Mouse (Mus musculus) lung, postnatal 14 days (tissue): Measurements from ENCODE around the gene Tcp11x2.
A peak's percentile ranks its signal among the peaks of the same experiment; 100 is the strongest.

Experiments
- DNase-seq: peaks from one replicate; pipeline ENCODE4 v3.0.0; 2021

Gene Tcp11x2

GRCm38 (mm10) chrX:135693633-135694032 is at the start of gene Tcp11x2:
Tcp11x2 (minus strand) TSS chrX:135693790.
- no peak for DNase-seq

DNA sequence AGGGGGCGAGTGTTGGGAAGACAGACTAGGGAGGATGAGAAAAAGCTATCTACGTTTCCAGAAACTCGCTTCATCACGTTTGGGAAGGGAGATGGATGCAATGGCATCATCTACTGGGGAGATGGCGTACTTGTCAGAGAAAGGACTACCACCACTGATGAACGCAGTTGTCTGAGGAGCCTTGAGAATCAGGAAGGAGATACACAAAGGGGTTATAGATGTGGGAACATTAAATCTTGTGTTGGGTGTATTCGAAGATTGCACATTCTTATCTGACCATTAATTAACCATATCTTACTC is 49.4 kb upstream of the Tcp11x2 start:
- peak; percentile 1 for DNase-seq

GRCm38 (mm10) chrX:135742304-135743055 is 48.9 kb upstream of the Tcp11x2 start, which contains the start of the genes Armcx5 and Gprasp1:
Armcx5 (plus strand) TSS chrX:135742733.
Gprasp1 (plus strand) TSS chrX:135742733.
- peak; percentile 86 for DNase-seq

DNA sequence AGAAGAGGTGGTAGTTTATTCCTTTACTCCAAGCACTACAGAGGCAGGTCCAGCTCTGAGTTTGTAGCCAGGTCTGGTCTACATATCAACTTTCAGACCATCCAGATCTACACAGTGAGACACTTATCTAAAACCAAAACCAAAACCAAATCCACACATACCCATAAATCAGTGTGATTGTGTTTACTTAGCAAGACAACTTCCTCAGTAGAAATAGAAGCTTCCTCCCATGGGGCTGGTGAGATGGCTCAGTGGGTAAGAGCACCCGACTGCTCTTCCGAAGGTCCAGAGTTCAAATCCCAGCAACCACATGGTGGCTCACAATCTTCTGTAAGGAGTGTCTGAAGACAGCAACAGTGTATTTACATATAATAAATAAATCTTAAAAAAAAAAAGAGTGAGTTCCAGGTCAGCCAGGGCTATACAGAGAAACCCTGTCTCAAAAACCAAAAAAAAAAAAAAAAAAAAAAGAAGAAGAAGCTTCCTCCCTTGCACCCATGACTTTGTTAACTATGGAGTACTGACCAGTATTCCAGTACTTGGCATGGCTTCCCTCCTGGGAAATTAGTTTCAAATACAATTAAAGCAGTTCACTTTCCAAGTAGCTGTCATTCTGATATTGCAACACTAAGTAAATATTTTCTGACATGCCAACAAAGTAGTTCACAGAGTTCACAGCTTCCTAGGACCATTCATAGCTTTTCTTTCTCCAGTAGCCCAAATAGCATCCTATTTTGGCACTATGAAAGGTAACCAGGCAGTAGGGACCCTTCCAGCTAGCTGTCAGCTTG is 45.3 kb upstream of the Tcp11x2 start:
- DNase-seq, result no peak

DNA sequence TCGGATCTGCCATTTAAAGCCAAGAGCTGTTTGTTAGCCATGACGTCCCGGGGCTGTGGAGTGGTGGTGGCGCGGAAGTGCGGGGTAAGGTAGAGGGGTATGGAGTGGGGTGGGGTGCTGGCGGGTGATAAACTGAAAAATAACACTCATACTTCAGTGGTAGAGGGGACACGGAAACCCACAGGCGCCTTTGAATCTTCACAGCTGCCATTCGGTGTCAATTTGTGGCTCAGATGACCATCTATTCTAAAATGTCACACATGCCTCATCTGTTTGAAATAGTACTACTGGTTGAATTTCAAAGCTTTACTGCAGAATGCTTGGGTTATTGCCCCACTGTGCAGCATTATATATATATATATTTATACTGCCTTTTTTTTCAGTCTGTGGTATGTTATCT is 31.6 kb upstream of the Tcp11x2 start, which contains the start of gene Tmsb15a:
Gene Tmsb15a, minus strand, starts transcription at position 101 of the 400 bp plus-strand sequence.
- no peak for DNase-seq

DNA sequence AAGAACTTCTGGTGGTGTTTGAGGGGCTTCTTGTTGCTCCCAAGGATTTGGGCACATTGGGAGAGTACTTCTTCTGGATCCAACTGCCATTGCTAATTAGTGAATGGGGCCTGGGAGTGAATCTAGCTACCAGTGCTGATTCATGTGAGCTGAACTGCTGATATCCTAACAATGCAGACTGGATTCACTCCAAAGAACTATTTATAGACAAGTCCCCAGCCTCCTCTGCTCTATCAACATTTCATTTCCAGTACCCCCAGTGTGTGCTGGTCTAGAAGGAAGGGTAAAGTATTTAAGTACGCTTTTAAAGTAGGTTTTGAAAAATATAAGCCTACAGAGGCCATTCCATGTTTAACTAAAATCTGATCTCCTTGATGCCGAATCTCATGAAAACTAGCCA is 19.3 kb upstream of the Tcp11x2 start:
- no peak for DNase-seq

DNA sequence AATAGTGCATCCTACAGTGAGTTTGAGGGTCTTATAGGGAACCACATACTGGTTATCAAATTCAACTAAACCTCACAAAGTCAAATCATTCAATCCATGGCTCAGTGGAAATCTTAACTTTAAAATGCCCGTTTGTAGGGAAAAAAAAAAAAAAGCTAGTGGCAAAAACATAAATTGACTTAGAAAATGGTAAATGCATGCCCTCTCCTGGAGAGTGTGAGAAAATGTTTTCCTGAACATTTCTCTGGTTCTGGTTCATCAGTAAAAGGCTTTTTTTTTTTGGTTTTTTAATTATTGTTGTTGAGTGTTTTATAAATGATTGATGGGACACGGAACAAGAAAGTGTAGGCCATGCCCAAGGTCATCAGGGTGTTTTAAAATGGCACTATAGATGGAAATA is 10.8 kb upstream of the Tcp11x2 start:
- no peak for DNase-seq

GRCm38 (mm10) chrX:135703111-135703510 is 9.5 kb upstream of the Tcp11x2 start:
- DNase-seq, result no peak

DNA sequence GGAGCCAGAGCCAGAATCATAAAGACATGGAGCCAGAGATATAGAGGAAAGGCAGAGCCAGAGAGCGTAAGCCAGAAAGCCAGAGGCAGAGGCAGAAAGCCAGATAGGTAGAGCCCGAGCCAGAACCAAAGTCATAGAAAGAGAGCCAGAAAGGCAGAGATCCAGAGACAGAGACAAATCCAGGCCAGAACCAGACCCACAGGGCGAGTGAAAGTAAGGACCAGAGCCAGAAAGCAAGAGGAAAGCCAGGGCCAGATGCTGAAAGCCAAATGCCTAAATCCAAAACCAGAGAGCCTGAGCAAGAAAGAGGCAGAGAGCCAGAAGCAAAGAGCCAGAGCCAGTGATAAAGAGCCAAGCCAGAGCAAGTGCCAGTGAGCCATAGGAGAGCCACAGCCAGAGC is 5.8 kb downstream of the Tcp11x2 start:
- DNase-seq, result no peak

- no peak for DNase-seq
Observed at GRCm38 (mm10) chrX:135681858-135682257, 11.7 kb downstream of the Tcp11x2 start.

DNA sequence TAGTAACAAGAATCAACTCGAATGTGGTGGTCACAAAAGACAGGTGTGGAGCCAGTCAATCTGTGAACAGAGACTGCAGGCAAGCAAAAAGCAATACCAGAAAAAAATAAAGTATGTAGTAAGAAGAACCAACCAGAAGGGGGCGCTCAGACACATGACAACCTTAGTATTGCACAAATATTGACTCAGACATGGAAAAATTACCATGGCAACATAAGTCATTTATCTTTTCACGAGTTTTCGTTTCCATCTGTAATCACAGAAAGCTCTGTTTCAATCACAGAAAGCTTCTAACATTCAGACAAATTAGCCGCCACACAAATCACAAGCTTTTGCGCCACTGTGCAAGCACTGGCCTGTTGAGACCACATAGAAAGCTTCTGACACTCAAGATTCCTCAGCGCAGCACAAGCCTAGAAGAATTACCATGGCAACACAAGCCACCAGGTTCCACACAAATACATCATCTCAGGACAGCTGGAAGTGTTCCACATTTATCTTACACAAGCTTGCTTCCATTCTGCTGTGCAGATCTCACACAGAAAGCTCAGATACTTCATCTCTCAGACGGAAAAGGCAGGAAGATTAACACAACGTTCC is 41.3 kb downstream of the Tcp11x2 start:
- DNase-seq, result peak; percentile 28

GRCm38 (mm10) chrX:135627605-135628004 is 66.0 kb downstream of the Tcp11x2 start, which contains the start of gene Prame:
Prame (minus strand) TSS chrX:135627705.
- no peak for DNase-seq
